Mouse (Mus musculus): ENCODE measurements around the gene Angptl8. TPM values are rescaled to one million over a fixed set of nuclear protein-coding genes. Genes with fewer than 3 reads are reported as not detected.

The Angptl8 gene
- polyA plus RNA-seq, 1 experiment from 2014 or later, result 0.27 TPM

DNA sequence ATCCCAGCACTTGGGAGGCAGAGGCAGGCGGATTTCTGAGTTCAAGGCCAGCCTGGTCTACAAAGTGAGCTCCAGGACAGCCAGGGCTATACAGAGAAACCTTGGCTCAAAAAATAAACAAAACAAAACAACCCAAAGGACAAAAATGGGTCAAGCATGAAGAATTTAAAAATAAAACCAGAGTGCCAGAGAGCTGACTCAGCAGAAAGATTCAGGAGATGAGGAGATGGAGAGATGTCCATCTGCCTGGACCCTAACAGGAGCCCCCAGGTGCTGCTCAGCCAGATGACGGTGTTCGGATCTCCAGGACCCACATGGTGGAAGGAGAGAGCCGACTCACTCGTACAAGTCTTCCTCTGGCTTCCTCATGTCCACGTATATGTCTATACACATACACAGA, 16.7 kb upstream of the Angptl8 start:
- Histone ChIP-seq H3K4me1 (peaks cover 13% of the 10 kb centered on the region; the same call in 1 of the 2 replicates), H3K4me3 (no peak overlapping the region), H3K27ac (replicated peaks) (peak overlapping the region; percentile 72), H3K4me2 (replicated peaks) (no peak overlapping the region), H3K36me3 (no peaks in the 10 kb centered on the region), H3K9ac (replicated peaks) (no peak overlapping the region), H3K9me3 (no peaks in the 10 kb centered on the region), H3K27me3 (no peaks in the 10 kb centered on the region)
- 88% methylated on average over 6 of the region's 6 CpGs for WGBS
- no peak for ATAC-seq (replicated peaks)

DNA sequence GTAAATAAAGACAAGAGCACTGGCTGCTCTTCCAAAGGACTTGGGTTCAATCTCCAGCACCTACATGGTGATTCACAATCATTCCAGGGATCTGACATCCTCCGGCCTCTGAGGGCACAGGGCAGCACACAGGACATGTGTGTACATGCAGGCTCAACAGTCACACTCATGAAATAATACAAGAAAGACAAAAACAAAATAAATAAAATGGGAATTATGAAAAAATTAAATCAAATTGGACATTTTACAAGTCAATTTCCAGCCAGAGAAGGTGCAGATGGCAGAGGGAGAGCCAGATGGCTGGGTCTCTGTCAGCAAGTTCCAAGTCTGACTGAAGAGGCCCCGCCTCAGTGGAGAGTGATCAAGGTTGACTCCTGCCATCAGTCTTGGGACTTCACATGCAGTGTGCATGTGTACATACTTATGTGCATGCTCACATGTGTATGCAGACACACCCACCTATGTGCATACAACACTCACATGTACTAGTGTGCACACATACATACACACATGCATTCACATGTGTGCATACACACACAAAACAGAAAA, 16.1 kb upstream of the Angptl8 start:
- Histone ChIP-seq H3K27me3 (no peaks in the 10 kb centered on the region), H3K4me1 (peaks cover 13% of the 10 kb centered on the region; the same call in 1 of the 2 replicates), H3K9ac (replicated peaks) (no peak overlapping the region), H3K4me3 (no peak overlapping the region), H3K9me3 (no peaks in the 10 kb centered on the region), H3K4me2 (replicated peaks) (no peak overlapping the region), H3K27ac (replicated peaks) (peak overlapping the region; percentile 72), H3K36me3 (no peaks in the 10 kb centered on the region)
- peak; percentile 74 for ATAC-seq (replicated peaks)
- 85% methylated on average over 2 of the region's 2 CpGs for WGBS

DNA sequence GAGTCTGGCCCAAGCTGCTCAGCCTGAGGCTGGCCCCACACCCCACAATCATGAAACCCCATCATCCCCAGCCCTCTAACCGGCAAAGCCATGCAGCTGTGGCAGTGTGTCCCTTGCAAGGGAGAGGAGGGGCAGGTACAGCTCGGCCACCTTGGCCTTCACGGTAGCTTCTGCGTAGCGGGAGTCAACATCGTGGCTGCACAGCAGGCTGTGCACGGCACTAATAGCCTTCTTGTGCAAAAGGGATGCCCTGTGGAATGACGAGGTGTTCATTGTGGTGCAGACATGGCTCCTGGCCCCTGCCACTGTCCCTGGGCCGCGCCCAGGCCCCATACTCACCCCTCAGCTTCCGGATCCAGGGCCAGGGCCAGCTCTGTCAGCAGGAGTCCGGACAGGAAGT, 15.1 kb upstream of the Angptl8 start:
- no peak for ATAC-seq (replicated peaks)
- Histone ChIP-seq H3K36me3 (no peaks in the 10 kb centered on the region), H3K9me3 (no peaks in the 10 kb centered on the region), H3K27ac (replicated peaks) (peak overlapping the region; percentile 72), H3K4me1 (peaks cover 13% of the 10 kb centered on the region; the same call in 1 of the 2 replicates), H3K9ac (replicated peaks) (no peak overlapping the region), H3K27me3 (no peaks in the 10 kb centered on the region), H3K4me3 (no peak overlapping the region), H3K4me2 (replicated peaks) (no peak overlapping the region)
- whole genome bisulfite sequencing, result 86% methylated on average over 12 of the region's 12 CpGs

DNA sequence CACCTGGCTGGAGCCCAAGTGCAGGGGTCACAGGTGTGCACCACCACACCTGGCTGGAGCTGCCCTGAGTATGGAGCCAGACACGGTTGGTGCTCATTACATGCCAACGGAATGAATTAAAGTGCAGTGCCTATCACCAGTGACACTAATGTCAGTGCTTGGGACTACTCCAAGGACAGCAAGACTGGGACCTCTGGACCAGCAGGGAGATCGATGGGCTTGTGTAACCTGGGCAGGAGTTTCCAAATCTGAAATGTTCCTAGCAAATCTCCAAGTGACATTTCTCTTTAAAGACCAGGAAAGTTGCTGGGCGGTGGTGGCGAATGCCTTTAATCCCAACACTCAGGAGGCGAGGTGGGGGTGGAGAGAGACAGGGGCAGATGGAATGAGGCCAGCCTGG, 12.6 kb upstream of the Angptl8 start:
- Histone ChIP-seq H3K36me3 (no peaks in the 10 kb centered on the region), H3K4me2 (replicated peaks) (no peak overlapping the region), H3K4me3 (no peak overlapping the region), H3K9ac (replicated peaks) (no peak overlapping the region), H3K9me3 (no peaks in the 10 kb centered on the region), H3K4me1 (peaks cover 13% of the 10 kb centered on the region; the same call in 1 of the 2 replicates), H3K27ac (replicated peaks) (no peak overlapping the region), H3K27me3 (no peaks in the 10 kb centered on the region)
- WGBS, result 84% methylated on average over 6 of the region's 6 CpGs
- ATAC-seq (replicated peaks), result no peak

DNA sequence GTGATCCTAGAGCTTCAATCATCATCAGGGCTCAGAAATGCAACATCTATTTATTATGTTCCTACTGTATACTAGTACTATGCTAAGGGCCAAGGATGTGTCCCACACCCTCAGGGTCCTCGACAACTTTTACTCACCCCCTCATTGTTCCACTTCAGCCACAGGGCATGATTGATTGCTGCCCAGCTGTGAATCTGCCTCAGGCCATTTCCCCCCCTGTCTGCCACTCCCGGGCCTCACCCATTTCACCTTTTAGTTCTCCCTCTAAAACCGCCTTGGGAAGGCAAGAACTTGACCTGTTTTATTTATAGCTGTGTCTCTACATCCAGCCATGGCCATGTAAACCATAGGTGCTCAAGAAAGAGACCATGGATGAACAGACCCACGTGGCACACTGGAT, 11.4 kb upstream of the Angptl8 start:
- Histone ChIP-seq H3K27ac (replicated peaks) (no peak overlapping the region), H3K4me2 (replicated peaks) (no peak overlapping the region), H3K27me3 (no peaks in the 10 kb centered on the region), H3K4me3 (no peak overlapping the region), H3K9me3 (no peaks in the 10 kb centered on the region), H3K9ac (replicated peaks) (no peak overlapping the region), H3K4me1 (peaks cover 9% of the 10 kb centered on the region; the same call in 1 of the 2 replicates), H3K36me3 (no peaks in the 10 kb centered on the region)
- ATAC-seq (replicated peaks), result no peak
- 73% methylated on average over 4 of the region's 4 CpGs for WGBS

DNA sequence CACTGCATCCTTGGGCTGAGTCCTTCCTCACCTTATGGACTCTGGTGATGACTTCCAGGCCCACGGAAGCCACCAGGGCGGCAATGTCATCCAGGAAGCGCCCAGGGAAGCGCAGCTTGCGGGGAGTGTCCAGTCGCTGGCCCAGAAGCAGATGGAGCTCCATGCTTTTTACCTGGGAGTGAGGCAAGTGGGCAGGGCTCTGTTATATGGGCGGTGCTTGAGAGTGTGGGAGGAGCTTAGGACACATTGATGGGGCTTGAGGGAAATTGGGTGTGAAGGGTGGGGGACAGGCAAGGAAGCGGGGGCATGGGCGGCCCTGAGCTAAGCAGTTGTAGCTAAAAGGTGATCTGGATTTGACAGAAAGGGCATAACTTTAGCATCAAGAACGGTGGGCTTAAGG, 10.9 kb upstream of the Angptl8 start:
- no peak overlapping the region for H3K27ac ChIP-seq (replicated peaks)
- H3K27me3 ChIP-seq, result no peaks in the 10 kb centered on the region
- 69% methylated on average over 10 of the region's 10 CpGs for WGBS
- ATAC-seq (replicated peaks), result no peak
- no peak overlapping the region for H3K9ac ChIP-seq (replicated peaks)
- H3K4me2 ChIP-seq (replicated peaks), result no peak overlapping the region
- no peak overlapping the region for H3K4me3 ChIP-seq
- no peaks in the 10 kb centered on the region for H3K36me3 ChIP-seq
- H3K4me1 ChIP-seq, result peaks cover 5% of the 10 kb centered on the region; the same call in 1 of the 2 replicates
- H3K9me3 ChIP-seq, result no peaks in the 10 kb centered on the region

DNA sequence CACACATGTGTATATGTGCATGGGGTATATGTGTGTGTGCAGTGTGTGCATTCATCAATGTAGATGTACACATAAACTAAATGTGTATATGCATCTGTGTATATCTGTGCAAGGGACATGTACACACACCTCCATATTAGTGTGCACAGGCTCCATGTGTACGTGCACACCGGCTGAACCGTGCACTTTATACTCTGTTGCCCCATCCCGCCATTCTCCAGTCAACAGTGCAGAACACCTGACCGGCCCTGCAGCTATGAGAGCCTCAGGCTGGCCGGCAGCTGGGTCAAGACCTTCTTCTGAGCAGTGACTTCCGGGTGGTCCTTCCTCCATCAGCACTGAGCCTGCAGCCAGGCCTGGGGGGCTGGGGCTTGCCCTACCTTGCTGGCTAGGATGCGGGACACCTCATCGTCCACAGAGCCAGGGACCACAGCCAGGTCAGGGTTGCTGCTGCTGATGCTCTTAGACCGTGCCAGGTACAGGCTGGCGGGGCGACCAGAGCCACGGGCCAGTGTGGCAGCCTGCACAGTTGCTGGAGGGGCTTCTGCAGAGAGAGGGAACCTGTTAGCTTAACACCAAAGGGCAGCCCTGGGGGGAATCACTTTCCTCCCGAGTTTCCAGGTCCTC, 5.4 kb upstream of the Angptl8 start:
- Histone ChIP-seq H3K27me3 (no peaks in the 10 kb centered on the region), H3K4me1 (no peaks in the 10 kb centered on the region), H3K4me3 (no peak overlapping the region), H3K27ac (replicated peaks) (no peak overlapping the region), H3K9ac (replicated peaks) (no peak overlapping the region), H3K4me2 (replicated peaks) (no peak overlapping the region), H3K36me3 (no peaks in the 10 kb centered on the region), H3K9me3 (no peaks in the 10 kb centered on the region)
- WGBS, result 92% methylated on average over 14 of the region's 14 CpGs
- ATAC-seq (replicated peaks), result no peak

DNA sequence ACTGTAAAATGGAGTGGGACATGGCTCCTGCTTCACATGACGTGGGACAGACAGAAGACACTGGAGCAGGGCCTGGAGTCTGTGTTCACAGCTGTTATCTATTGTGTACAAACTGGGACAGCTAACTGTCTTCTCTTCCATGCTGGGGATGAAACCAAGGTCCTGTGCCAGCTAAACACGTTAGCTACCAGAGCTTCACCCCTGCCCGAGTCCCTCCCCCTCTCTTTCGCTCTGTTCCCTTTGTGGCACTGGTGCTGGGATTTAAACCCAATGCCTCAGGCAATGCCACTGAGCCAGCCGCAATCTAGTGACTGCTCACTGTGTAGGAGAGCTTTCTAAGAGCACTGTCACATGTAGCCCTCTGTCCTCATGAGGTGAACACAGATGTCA, 4.9 kb upstream of the Angptl8 start:
- Histone ChIP-seq H3K27ac (replicated peaks) (no peak overlapping the region), H3K4me2 (replicated peaks) (no peak overlapping the region), H3K27me3 (no peaks in the 10 kb centered on the region), H3K36me3 (no peaks in the 10 kb centered on the region), H3K9ac (replicated peaks) (no peak overlapping the region), H3K4me3 (no peak overlapping the region), H3K4me1 (no peaks in the 10 kb centered on the region), H3K9me3 (no peaks in the 10 kb centered on the region)
- no peak for ATAC-seq (replicated peaks)
- 72% methylated on average over 5 of the region's 5 CpGs for WGBS

DNA sequence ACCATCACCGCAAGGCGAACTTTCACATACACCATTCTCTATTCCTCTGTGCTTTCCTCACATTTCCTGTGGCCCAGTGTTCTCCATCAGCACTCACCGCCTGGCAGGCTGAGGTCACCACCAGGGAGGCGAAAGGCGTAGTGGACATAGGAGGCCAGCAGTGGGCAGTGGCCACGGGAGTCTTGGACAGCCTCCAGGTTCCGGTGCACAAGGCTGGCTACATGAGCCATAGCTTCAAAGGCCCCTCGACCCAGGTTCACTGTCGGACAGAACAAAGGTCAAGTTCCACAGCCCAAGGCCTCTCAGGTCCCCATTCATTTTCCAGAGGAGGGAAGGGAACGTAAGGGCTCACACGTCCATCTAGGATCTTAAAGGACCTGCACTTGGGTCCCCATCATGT, 4.4 kb upstream of the Angptl8 start:
- 88% methylated on average over 11 of the region's 11 CpGs for WGBS

DNA sequence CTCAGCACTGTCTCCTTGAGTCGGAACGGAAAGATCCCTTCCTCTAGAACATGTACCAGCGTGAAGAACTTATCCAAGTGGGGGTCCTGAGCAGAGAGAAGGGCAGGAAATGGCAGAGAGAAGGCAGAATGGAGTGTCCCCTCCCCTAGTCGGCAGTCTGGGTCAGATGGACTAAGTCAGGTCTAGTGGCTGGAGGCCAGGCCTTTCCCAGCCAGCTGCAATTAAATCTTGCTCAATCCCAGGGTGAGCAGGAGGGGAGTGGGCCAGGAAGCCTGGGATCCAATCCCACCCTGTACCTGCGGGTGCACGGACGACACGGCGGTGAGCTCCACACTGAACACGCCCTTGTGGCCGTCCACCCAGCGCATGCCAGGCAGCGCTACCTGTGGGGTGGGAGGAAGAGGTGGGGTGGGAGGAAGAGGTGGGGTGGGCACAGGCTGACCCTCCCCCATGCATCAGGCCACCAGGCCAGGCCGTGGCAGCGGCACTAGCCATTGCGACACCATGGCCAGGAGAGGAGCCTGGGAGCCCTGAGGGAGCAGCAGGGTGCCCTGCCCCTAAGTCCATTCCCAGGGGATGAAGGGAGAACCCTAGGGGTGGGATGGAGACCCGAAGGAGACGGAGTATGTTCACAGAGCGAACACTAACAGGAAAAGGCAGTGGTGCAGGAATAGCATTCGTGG, 3.6 kb upstream of the Angptl8 start:
- Histone ChIP-seq H3K4me3 (no peak overlapping the region), H3K9me3 (no peaks in the 10 kb centered on the region), H3K27me3 (no peaks in the 10 kb centered on the region), H3K27ac (replicated peaks) (no peak overlapping the region), H3K4me2 (replicated peaks) (no peak overlapping the region), H3K36me3 (no peaks in the 10 kb centered on the region), H3K4me1 (no peaks in the 10 kb centered on the region), H3K9ac (replicated peaks) (no peak overlapping the region)
- 91% methylated on average over 20 of the region's 20 CpGs for WGBS
- ATAC-seq (replicated peaks), result no peak

More for the DNA sequence above, 4.4 kb upstream of the Angptl8 start:
- Histone ChIP-seq H3K9ac (replicated peaks) (no peak overlapping the region), H3K4me1 (no peaks in the 10 kb centered on the region), H3K36me3 (no peaks in the 10 kb centered on the region), H3K27ac (replicated peaks) (no peak overlapping the region), H3K27me3 (no peaks in the 10 kb centered on the region), H3K9me3 (no peaks in the 10 kb centered on the region), H3K4me3 (no peak overlapping the region), H3K4me2 (replicated peaks) (no peak overlapping the region)
- no peak for ATAC-seq (replicated peaks)

DNA sequence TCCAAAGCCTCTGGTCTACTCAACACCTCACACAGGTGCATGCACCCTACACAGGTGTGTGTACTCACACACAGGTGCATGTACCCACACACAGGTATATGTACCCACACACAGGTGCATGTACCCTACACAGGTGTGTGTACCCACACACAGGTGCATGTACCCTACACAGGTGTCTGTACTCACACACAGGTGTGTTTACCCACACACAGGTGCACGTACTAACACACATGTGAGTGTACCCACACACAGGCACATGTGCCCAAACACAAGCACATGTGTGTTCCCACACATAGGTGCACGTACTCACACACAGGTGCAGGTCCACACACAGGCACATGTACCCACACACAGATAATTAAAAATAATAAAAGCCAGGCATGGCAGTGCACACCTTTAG, 2.4 kb downstream of the Angptl8 start:
- Histone ChIP-seq H3K4me2 (replicated peaks) (no peak overlapping the region), H3K27ac (replicated peaks) (no peak overlapping the region), H3K9me3 (no peaks in the 10 kb centered on the region), H3K4me3 (no peak overlapping the region), H3K36me3 (no peaks in the 10 kb centered on the region), H3K27me3 (no peaks in the 10 kb centered on the region), H3K9ac (replicated peaks) (no peak overlapping the region), H3K4me1 (no peaks in the 10 kb centered on the region)
- ATAC-seq (replicated peaks), result no peak
- WGBS, result 94% methylated on average over 2 of the region's 2 CpGs

DNA sequence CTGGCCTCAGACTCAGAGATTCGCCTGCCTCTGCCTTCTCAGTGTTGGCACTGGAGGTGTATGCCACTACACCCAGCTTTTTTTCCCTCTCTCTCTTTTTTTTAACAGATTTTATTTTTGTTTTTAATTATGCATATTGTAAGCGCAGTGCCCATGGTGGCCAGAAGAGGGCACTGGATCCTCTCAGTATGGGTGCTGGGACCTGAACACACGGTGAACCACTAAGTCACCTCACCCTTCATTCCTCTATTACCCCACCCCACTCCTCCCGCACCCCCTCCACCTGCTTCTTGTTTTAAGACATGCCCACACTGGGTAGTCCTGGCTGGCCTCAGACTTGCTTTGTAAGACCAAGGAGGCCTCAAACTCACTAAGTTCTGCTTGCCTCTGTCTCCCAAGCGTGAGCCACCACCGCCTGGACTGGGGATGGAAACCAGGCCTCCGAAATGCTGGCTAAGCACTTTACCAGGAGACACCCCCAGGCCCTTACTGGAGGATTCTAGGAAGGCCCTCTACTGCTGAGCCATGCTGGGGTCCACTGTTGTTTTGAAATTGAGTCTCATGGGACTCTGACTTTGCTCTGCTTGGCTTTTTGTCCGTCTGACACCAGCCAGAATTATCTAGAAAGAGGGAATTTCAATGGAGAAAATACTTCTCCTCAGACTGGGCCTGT, 4.9 kb downstream of the Angptl8 start:
- 58% methylated on average over 8 of the region's 8 CpGs for WGBS
- peak; percentile 58; the same call in 1 of the 2 replicates for ATAC-seq (replicated peaks)

More for the DNA sequence above, 4.9 kb downstream of the Angptl8 start:
- Histone ChIP-seq H3K36me3 (no peaks in the 10 kb centered on the region), H3K9ac (replicated peaks) (no peak overlapping the region), H3K4me3 (no peak overlapping the region), H3K4me1 (no peaks in the 10 kb centered on the region; the same call in 1 of the 2 replicates), H3K27me3 (no peaks in the 10 kb centered on the region), H3K27ac (replicated peaks) (no peak overlapping the region), H3K4me2 (replicated peaks) (no peak overlapping the region), H3K9me3 (no peaks in the 10 kb centered on the region)
